Mouse (Mus musculus): ENCODE measurements around the gene Reln.

The Reln gene

GRCm38 (mm10) chr5:22007304-22008059 is 337.0 kb downstream of the Reln start:
- CTCF ChIA-PET = no interaction called here

- CTCF ChIA-PET = no interaction called here
Observed at GRCm38 (mm10) chr5:22003858-22004257, 340.6 kb downstream of the Reln start.

DNA sequence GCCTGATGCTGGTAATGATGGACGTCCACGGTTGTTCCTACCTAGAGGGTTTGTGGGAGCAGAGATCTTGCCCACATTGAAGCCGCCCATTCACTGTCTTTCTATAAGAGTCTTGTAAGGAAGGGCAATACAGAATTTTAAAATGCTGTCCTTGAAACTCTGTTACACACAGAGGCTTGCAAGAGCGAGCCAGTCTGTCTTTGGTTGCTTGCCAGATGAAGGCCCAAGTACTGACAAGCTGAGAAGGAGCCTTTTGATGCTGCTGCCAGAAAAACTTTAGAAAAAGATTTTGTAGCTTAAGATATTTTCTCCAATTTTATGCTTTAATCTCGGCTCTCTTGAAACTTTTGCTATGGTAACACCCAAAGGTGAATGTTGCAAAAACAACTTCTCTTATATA is 356.8 kb downstream of the Reln start:
- CTCF ChIA-PET = no interaction called here

GRCm38 (mm10) chr5:21986311-21986710 is 358.2 kb downstream of the Reln start:
- CTCF ChIA-PET = interaction anchor here (1.1 kb wide), 1 partner anchor 341 kb away, joined by 3 read pairs; no protein-coding TSS in a partner anchor

DNA sequence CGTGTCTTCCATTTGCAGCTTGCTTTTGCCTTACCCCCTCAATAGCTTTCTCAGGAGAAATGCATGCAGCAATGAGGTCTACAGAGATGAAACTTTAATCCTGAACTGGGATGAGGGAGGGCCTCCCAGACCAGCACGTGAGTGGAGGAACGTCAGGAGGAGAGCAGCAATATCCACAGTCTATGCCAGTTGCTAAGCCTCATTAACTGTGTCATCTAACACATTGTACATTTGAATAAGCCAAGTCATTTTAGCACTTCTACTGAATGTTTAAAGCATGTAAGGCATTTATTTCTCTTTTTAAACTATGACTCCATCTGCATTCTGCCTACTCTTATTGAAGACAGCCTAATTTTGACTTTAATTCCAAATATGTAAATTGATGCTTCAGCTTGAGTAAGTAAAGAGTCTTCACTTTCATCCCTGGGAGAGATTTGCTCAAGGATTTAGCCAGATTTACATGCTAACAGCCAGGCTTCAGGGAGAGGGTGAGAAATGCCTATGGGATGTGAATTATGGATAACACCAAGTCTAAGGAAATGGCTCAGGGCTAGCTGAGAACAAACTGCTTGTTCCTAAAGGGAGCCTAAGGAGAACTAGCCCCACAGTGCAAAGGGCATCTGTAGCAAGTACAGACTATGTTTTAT is 361.4 kb downstream of the Reln start:
- CTCF ChIA-PET = no interaction called here

DNA sequence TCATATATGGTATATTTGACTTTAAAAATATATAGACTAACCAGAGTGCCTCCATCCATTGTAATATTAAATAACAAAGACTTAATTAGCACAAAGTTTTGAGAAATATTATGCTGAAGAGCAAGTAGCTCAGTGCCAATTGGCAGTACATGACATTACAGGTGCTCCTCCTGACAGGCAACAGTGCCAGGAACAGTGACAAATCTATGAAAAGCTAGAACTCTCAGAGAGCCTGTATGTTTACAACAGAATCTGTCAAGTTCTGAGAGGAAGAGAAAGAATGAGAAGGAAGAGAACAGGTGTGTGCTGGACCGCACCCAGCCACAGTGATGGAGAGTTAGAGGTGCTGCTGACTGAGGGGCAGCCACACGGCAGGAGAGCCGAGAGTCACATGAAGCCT is 363.3 kb downstream of the Reln start:
- CTCF ChIA-PET = no interaction called here

GRCm38 (mm10) chr5:21980544-21980943 is 364.0 kb downstream of the Reln start:
- CTCF ChIA-PET = no interaction called here

DNA sequence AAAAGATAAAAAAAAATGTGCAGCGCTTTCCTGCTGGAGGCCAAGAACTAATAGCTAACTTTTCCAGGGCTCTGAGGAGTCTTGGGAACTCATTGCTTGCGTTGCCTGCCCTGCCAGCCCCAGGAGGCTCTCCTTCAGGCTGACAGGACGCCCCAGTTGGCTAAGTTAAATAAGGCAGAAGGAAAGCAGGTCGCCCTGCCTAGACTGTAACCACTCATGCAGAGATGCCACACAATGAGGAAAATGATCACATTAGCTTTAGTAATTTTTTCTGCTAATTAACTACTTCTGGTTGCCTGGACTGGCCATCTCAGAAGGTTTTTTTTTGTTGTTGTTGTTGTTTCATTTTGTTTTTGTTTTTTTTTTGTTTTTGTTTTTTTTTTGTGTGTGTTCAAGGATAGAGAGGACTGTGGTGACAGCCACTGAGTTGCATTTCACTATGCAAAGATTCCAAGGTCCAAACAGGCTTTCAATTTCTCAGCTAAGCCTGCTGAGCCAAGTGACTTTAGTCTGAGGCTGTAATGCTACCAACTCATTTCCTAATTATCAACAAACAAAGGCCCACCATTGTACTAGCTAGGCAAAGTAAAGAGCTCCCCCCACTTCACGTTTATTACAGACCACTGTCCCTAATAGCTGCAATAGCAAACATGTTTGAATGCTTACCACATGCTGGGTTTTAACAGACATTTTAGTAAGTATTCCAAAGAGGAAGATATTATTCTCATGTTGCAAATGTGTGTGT is 371.1 kb downstream of the Reln start:
- CTCF ChIA-PET = no interaction called here

GRCm38 (mm10) chr5:21961796-21962195 is 382.7 kb downstream of the Reln start:
- CTCF ChIA-PET = no interaction called here

DNA sequence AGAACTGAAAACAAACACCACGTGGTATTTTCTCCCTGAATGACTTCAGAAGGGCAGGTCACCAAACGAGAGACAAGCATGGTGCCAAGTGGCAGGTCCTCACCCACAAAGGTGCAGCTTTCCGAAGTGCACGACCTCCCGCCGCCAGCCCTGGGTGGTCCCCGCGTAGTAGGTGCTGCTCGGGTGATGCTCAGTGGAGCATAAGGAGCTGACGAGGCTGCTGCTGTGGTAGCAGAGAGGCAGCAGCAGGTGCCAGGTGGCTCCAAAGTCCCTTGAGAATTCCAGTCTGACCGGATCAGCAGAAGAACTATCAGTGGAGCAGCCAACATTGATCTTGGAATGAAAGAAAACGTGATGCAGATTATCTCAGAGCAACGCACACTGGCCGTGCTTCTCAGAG is 384.4 kb downstream of the Reln start:
- CTCF ChIA-PET = no interaction called here

DNA sequence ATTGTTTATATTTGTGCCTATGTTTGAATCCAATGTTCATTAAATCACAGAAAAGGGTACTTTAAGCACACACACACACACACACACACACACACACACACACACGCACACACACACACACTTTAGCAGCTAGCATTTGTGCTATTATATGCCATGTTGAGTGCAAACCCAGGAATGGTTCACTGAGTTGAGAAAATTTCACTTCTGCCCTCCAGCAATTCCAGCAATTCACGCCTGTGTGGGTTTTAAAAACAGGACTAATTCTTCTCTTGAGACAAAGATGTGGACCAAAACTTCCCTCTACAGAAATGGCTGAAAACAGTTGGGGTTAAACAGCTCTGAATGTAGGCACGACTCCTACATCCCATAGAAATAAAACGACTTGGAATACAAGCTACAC is 386.9 kb downstream of the Reln start:
- CTCF ChIA-PET = no interaction called here

DNA sequence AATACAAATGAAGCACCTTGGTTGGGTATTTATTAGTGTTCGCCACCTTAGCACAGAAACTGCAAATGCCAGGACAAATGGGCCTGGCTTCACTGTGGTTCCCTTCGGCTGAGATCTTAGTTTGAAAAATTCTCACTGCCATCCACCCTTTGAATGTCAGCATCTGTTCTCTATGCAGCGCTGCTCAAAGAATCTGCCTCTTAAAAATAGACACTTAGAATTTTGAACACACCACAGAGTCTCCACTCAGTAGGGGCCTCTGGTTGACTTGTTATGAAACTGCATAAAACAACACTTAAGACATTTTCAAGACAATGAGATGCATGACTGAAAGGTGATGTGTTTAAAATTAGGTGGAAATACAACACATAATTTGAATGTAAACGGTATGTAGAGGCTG is 387.4 kb downstream of the Reln start:
- CTCF ChIA-PET = no interaction called here

DNA sequence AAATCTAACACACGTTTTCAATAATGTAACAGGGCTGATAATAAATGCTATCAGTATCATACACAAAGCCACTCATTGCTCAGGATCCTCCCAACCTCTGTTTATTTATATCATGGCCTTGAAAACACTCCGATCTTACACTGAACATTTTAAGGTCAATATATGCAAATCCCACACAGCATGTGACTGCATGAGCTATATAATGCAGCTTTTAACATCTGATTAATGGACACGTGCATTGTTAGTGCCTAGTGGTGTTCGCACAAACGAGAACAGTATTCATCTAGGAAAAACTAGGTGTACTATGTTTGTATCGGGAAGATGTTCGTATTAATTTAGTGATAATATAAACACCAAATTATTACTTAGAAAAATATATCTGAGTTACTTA is 395.0 kb downstream of the Reln start:
- CTCF ChIA-PET = interaction anchor here (0.6 kb wide), 1 partner anchor 19 kb away, joined by 6 read pairs; no protein-coding TSS in a partner anchor

DNA sequence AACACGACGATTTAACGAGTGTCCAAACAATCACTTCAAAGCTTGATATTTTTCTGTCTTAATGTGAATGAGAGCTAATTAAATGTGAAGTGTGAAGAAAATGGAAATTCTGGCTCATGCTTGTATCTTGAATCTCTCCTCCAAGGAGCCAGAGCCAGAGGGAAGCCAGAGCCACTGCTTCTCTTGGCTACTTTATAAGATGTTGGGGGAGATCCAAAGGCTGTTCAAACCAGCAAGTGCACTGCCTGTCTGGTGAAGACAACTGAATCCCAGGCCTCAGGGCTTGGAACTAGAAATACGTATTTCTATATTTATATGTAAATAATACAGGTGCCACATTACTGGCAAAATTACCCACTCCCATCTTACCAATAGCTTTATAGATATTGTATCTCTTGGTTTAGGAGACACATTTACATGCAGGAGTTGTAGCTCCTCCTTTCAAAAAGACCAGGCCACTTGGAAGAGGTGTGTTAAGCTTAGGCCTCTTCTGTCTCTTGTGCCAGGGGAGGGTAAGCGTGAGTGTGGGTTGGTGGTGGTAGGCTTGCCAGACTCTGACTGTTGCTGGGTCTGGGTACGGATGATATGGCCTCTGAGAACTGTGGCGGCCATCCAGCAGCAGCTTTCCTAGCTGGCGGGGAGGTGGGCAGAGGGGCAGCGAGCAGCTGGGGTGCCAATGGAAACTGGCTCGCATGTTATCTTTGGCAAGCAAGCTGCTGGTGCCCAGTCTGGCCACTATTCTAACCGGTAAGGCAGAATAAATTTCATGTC is 395.6 kb downstream of the Reln start:
- CTCF ChIA-PET = interaction anchor here (0.6 kb wide), 1 partner anchor 19 kb away, joined by 6 read pairs; no protein-coding TSS in a partner anchor

DNA sequence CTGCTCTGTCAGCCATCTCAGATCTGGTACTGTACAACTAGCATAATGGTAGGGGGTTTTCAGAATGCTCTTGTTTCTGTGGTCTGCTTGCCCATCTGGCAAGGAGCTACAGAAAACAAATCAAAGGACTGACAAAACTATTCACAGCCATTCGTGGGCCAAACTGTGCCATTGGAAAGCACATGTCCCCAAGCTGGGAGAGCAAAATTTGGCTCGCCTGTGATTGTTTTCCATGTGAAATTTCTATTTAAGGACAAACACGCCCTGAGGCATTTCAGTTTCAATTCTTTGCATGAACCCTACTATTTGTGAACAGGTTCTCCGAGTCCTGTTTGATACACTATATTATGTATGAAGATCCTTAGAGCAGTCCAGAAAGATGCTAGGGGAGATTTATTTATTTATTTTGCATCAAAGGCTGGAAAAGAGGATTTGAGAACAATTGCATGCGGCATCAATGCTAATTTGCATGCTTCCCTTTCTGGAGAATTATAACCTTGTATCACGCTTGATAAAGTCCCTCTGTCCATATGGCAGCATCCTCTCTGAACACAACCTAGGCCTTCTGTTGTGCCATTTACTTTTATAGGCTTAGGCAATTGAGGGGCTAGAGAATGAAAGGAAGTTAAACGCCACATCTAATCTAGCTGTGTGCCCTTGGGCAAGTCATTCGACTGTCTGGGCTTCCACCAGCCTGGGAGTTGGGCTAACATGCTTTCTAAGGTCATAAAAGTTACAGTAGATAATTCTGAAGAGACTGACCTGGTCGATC is 396.7 kb downstream of the Reln start:
- CTCF ChIA-PET = no interaction called here

- CTCF ChIA-PET = no interaction called here
Observed at GRCm38 (mm10) chr5:21944579-21944978, 399.9 kb downstream of the Reln start.

DNA sequence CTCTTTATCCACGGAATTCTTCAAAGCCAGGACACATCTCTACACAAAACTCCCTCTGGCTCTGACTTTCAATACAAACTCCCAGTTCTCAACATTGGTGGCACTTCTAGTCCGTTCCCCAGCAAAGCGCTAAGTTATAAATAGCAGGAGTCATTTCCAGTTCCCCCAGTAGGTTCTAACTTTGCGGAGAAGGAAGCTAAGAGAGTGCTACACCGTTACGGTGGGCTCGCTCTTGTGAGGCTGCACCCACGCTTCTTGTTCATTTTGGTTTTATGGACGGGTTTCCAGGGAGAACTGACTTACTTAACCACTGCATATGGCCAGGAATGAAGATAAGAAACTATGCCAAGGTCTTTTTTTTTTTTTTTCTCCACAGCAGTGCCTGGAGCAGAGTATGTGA is 405.1 kb downstream of the Reln start:
- CTCF ChIA-PET = no interaction called here

DNA sequence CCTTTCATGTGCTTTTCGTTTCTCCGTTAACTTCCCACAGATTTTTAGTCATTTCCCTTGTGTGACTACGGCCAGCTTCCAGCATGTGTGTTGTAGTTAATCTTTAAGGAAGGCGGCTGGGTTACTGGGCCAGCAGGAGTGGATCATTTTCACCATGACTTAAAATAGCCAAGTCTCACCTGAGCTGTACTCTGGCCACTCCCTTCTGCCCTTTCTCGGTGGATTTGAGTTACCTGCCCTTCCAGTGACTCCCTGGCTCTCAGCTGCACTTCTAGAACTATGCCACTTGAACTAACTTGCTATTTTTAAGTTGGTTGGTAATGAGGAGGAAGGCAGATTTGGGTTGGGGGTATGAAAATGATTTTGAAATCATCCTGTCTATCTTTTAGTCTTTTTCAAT is 406.4 kb downstream of the Reln start:
- CTCF ChIA-PET = no interaction called here

- CTCF ChIA-PET = no interaction called here
Observed at GRCm38 (mm10) chr5:21936627-21937026, 407.9 kb downstream of the Reln start.

DNA sequence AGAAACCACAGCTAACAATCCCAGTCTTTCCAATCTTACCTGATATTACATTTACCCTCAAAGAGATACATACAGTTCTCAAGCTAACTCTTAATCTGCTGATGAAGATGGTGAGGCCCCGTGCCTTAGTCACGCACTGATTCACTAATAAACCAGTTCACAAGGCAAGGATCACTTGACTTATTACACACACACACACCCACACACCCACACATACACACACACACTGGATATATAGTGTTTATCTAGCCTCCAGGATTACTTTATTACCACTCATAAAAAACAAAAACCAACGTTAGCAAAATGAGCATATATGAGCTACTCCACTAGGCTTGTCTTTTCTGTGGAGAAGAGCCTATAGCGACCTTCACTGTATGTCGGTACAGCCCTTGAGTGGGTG is 408.4 kb downstream of the Reln start:
- CTCF ChIA-PET = no interaction called here

DNA sequence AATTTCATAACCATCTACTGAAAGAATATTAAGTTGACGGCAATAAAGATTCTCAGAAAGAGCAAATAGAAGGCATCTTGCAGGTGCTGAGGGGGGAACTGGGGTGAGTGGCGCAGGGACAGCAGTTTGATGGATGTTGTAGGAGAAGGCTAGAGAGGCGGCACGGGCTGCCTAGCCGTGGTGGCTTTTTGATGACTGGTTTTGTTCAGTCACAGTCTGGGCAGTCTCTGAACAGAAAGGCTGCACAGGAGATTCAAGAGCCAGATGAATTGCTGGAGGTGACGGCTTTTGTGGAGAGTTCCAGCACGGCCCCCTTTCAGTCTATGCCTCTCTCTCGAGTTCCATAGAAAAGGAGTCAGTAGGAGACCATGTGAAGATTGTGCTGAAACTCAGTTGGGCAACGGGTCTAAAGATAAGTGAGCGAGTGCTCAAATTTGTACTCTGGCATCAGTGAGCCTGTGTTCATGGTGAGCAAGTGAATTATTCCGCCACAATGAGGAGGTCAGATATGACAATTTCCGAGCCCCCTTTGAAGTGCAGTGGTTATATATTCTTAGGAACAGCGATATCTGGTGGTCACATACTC is 409.6 kb downstream of the Reln start:
- CTCF ChIA-PET = no interaction called here
